In the genomic region with DNA sequence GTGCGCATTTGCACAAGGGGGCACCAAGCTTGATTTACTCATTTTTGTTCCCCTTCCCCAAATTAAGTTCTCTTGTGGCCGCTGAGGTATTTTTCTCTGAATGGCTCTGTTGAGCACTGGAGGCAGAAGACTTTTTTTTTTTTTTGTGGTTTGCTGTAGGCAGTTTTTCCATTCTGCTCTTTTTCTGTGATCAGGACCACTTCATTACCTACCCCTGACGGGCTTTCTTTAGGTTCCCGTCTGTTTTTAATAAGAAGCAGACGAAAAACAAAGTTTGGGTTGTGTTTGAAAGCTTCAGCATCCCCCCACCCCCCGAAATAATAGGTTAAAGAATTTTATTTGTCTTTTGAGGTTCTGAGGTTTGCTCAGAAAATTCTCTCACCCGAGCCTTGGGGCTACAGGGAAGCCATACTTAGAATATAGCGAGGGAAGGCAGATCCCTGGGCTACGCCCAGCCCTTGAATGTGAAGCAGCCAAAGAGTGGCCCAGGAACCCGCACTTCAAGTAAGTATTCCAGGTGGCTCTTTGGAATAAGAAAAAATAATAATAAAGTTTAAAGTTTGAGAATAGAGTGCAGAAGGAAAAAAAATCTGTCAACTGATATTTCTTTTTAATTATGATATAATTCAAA, we compare ENCODE assay signal across 16 mouse cellular contexts.
DNase-seq lines count a peak whose midpoint lies in the region; ATAC-seq lines count a peak whose summit lies in the region.
"Had no signal": no experiment of that assay in that cellular context is flagged by ENCODE, and none has a peak within 500 bp of the region (broad histone marks: within the 10 kb centered on the region; RNA-seq: fewer than 3 reads in every experiment).

No protein-coding gene starts in this region.

- no peaks in the 10 kb centered on the region for H3K27me3 ChIP-seq in forebrain, embryonic 16.5 days (replicated peaks; ENCODE audit: control insufficient read depth, insufficient read depth, low read length)
- H3K27me3 ChIP-seq in forebrain, embryonic 15.5 days = no peaks in the 10 kb centered on the region
- no peaks in the 10 kb centered on the region for H3K27me3 ChIP-seq in lung, embryonic 15.5 days
- H3K27me3 ChIP-seq: heart, embryonic 13.5 days; neural tube, embryonic 13.5 days had no signal

- H3K27ac ChIP-seq in forebrain, embryonic 16.5 days (ENCODE audit: low read length) = no peak overlapping the region
- no peak overlapping the region for H3K27ac ChIP-seq in forebrain, embryonic 15.5 days (replicated peaks)
- peak overlapping the region; percentile 37 for H3K27ac ChIP-seq in lung, embryonic 15.5 days
- H3K27ac ChIP-seq: heart, embryonic 13.5 days; neural tube, embryonic 13.5 days had no signal

- 0 out of 2 replicates have a peak overlapping the region, but pooled peaks have one; percentile 12 for H3K9ac ChIP-seq in forebrain, embryonic 16.5 days (replicated peaks; ENCODE audit: low read depth, low read length)
- H3K9ac ChIP-seq in forebrain, embryonic 15.5 days (replicated peaks) = no peak overlapping the region
- H3K9ac ChIP-seq in lung, embryonic 15.5 days = no peak overlapping the region
- H3K9ac ChIP-seq: heart, embryonic 13.5 days; neural tube, embryonic 13.5 days had no signal

- no peak for ATAC-seq in forebrain, embryonic 16.5 days
- ATAC-seq in forebrain, embryonic 15.5 days (replicated peaks) = no peak
- ATAC-seq in lung, embryonic 15.5 days (ENCODE audit: borderline replicate concordance, extremely low read depth, low FRiP score, low TSS enrichment) = peak; percentile 64; the same call in 1 of the 2 replicates
- peak; percentile 14 for ATAC-seq in activated CD4-positive, CD25-positive, alpha-beta regulatory T cell, adult 4 months

- DNase-seq in lung, postnatal 14 days = no peak
- peak; percentile 53 for DNase-seq in hindlimb bud, embryonic 11.5 days (ENCODE audit: extremely low spot score, low read depth, low spot score)
- no peak for DNase-seq in thymus, postnatal 0 days (ENCODE audit: low spot score)
- DNase-seq in frontal cortex, postnatal 14 days (ENCODE audit: low spot score in 2 of 2) = no peak
- DNase-seq: adrenal gland, adult 8-10 months; cerebellum, adult 9-10 months; gastrocnemius, postnatal 36 days; kidney, adult 2 months; layer of hippocampus, adult 9-11 months; retina, postnatal 1 day had no signal

- H3K4me2 ChIP-seq in forebrain, embryonic 16.5 days (ENCODE audit: low read length) = peak overlapping the region; percentile 17; the same call in 1 of the 2 replicates
- H3K4me2 ChIP-seq in forebrain, embryonic 15.5 days (replicated peaks) = no peak overlapping the region
- no peak overlapping the region for H3K4me2 ChIP-seq in lung, embryonic 15.5 days
- H3K4me2 ChIP-seq: heart, embryonic 13.5 days; neural tube, embryonic 13.5 days had no signal

- no peaks in the 10 kb centered on the region for H3K36me3 ChIP-seq in forebrain, embryonic 16.5 days (ENCODE audit: control insufficient read depth, insufficient read depth)
- no peaks in the 10 kb centered on the region for H3K36me3 ChIP-seq in forebrain, embryonic 15.5 days
- no peaks in the 10 kb centered on the region for H3K36me3 ChIP-seq in lung, embryonic 15.5 days
- H3K36me3 ChIP-seq: heart, embryonic 13.5 days; neural tube, embryonic 13.5 days had no signal

- no peak overlapping the region for H3K4me3 ChIP-seq in forebrain, embryonic 16.5 days (replicated peaks; ENCODE audit: low read length)
- no peak overlapping the region for H3K4me3 ChIP-seq in forebrain, embryonic 15.5 days
- H3K4me3 ChIP-seq in lung, embryonic 15.5 days = no peak overlapping the region
- H3K4me3 ChIP-seq: heart, embryonic 13.5 days; neural tube, embryonic 13.5 days had no signal

- H3K4me1 ChIP-seq in forebrain, embryonic 16.5 days (replicated peaks; ENCODE audit: control insufficient read depth, insufficient read depth, low read length) = no peaks in the 10 kb centered on the region
- peaks cover 3% of the 10 kb centered on the region; the same call in 1 of the 2 replicates for H3K4me1 ChIP-seq in forebrain, embryonic 15.5 days
- H3K4me1 ChIP-seq in lung, embryonic 15.5 days = peaks cover 14% of the 10 kb centered on the region
- H3K4me1 ChIP-seq: neural tube, embryonic 13.5 days had no signal

- 58% methylated on average over 10 of the region's 10 CpGs for WGBS in forebrain, embryonic 16.5 days
- WGBS in forebrain, embryonic 15.5 days = 62% methylated on average over 10 of the region's 10 CpGs
- 64% methylated on average over 10 of the region's 10 CpGs for WGBS in lung, embryonic 15.5 days

- H3K9me3 ChIP-seq in forebrain, embryonic 16.5 days (ENCODE audit: control insufficient read depth, low read length) = no peaks in the 10 kb centered on the region
- H3K9me3 ChIP-seq in forebrain, embryonic 15.5 days = no peaks in the 10 kb centered on the region
- no peaks in the 10 kb centered on the region for H3K9me3 ChIP-seq in lung, embryonic 15.5 days
- H3K9me3 ChIP-seq: heart, embryonic 13.5 days; neural tube, embryonic 13.5 days had no signal

Comparison
In these comparisons a context has a peak if more than half of its experiments do, and no peak if none do; other contexts are left out.
1. ATAC-seq: peak in lung, embryonic 15.5 days (single experiment) and activated CD4-positive, CD25-positive, alpha-beta regulatory T cell, adult 4 months (single experiment); none in forebrain, embryonic 16.5 days (single experiment) and forebrain, embryonic 15.5 days (single experiment).